Comparison of ENCODE assay signal across 23 mouse cellular contexts in the genomic region with DNA sequence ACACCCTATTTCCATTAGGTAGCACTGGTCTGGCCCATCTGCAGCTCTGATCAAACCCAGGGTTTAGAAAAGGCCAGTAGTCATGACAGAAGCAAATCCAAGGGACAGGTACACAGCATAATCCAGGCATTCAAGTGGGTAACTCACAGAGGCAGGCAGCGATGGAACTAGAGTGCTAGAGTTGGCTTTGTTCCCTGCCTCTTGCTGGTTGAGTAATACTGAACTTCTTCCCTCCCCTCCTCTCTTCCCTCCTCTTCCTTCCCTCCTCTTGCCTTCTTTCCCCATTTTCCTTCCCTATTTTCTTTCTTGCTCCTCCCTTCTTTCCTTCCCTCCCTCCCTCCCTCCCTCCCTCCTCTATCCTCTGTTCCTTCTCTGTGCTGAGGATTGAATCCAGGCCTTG.
"Had no signal": no experiment of that assay in that cellular context is flagged by ENCODE, and none has a peak within 500 bp of the region (broad histone marks: within the 10 kb centered on the region; RNA-seq: fewer than 3 reads in every experiment).

No protein-coding gene starts in this region.

- H3K27ac ChIP-seq: layer of hippocampus, adult 2 months; limb, embryonic 10.5 days; limb, embryonic 13.5 days; liver, embryonic 12.5 days; liver, embryonic 15.5 days; lung, embryonic 15.5 days; macrophage; midbrain, embryonic 10.5 days; midbrain, embryonic 13.5 days; neural tube, embryonic 13.5 days had no signal

- DNase-seq: kidney, adult 18-20 months; kidney, adult 9 months; kidney, postnatal 14 days; kidney, postnatal 4 days; layer of hippocampus, adult 9-11 months; liver; retina, postnatal 1 day; thymus, adult 18-20 months; thymus, postnatal 36 days had no signal

- H3K36me3 ChIP-seq: limb, embryonic 10.5 days; limb, embryonic 13.5 days; liver, embryonic 12.5 days; liver, embryonic 15.5 days; lung, embryonic 15.5 days; midbrain, embryonic 10.5 days; midbrain, embryonic 13.5 days; neural tube, embryonic 13.5 days had no signal

- H3K4me3 ChIP-seq: layer of hippocampus, adult 2 months; limb, embryonic 10.5 days; limb, embryonic 13.5 days; liver, embryonic 12.5 days; liver, embryonic 15.5 days; lung, embryonic 15.5 days; megakaryocyte, embryonic 14.5 days; midbrain, embryonic 10.5 days; midbrain, embryonic 13.5 days; myocyte; neural tube, embryonic 13.5 days had no signal

- H3K27me3 ChIP-seq: limb, embryonic 13.5 days; liver, embryonic 15.5 days; lung, embryonic 15.5 days; midbrain, embryonic 13.5 days; neural tube, embryonic 13.5 days had no signal

- H3K4me2 ChIP-seq: limb, embryonic 13.5 days; liver, embryonic 12.5 days; liver, embryonic 15.5 days; lung, embryonic 15.5 days; midbrain, embryonic 13.5 days; neural tube, embryonic 13.5 days had no signal

- ATAC-seq: intestine, embryonic 16.5 days; liver, embryonic 12.5 days; midbrain, embryonic 13.5 days; midbrain, embryonic 16.5 days had no signal

- H3K9ac ChIP-seq: limb, embryonic 13.5 days; liver, embryonic 12.5 days; liver, embryonic 15.5 days; lung, embryonic 15.5 days; midbrain, embryonic 13.5 days; neural tube, embryonic 13.5 days had no signal

- H3K9me3 ChIP-seq: limb, embryonic 10.5 days; limb, embryonic 13.5 days; liver, embryonic 12.5 days; liver, embryonic 15.5 days; lung, embryonic 15.5 days; midbrain, embryonic 10.5 days; midbrain, embryonic 13.5 days; neural tube, embryonic 13.5 days had no signal

- H3K4me1 ChIP-seq: limb, embryonic 10.5 days; limb, embryonic 13.5 days; liver, embryonic 12.5 days; liver, embryonic 15.5 days; lung, embryonic 15.5 days; midbrain, embryonic 13.5 days; neural tube, embryonic 13.5 days had no signal
